Mouse (Mus musculus) heart, embryonic 16.5 days (tissue): ENCODE data around the gene Ank3. TPM values are rescaled to one million over a fixed set of nuclear protein-coding genes. Genes with fewer than 3 reads are reported as not detected.

ENCODE experiments used
- ATAC-seq: fragments of 200-750 bp; cut with Nextera tagmentation; replicated peaks from 2 replicates; pipeline ENCODE4 v1.8.0; 2017; ENCODE audit warnings: moderate number of reproducible peaks; ENCODE audit not compliant: insufficient read depth, low FRiP score; ENCODE audit errors: extremely low read depth
- H3K27ac ChIP-seq: fragments of 300-500 bp; sonication (generic); 2 replicates; pipeline ENCODE4 v1.5.1; 2014; ENCODE audit warnings: mild to moderate bottlenecking, low read length, control low read depth, moderate library complexity
- H3K27me3 ChIP-seq: fragments of 300-500 bp; sonication (generic); 2 replicates; pipeline ENCODE4 v1.6.1; 2014; ENCODE audit warnings: low read length, mixed read lengths; ENCODE audit not compliant: control insufficient read depth, insufficient read depth
- H3K36me3 ChIP-seq: fragments of 300-500 bp; sonication (generic); 2 replicates; pipeline ENCODE4 v1.6.1; 2014; ENCODE audit not compliant: control insufficient read depth, insufficient read depth
- H3K4me1 ChIP-seq: fragments of 300-500 bp; sonication (generic); 2 replicates; pipeline ENCODE4 v1.6.1; 2014; ENCODE audit warnings: low read length, mixed read lengths; ENCODE audit not compliant: control insufficient read depth, insufficient read depth
- H3K4me2 ChIP-seq: fragments of 300-500 bp; sonication (generic); 2 replicates; pipeline ENCODE4 v1.6.1; 2014; ENCODE audit warnings: low read depth, mild to moderate bottlenecking, control low read depth, low read length
- H3K4me3 ChIP-seq: fragments of 300-500 bp; sonication (generic); 2 replicates; pipeline ENCODE4 v1.5.1; 2014; ENCODE audit warnings: mild to moderate bottlenecking, control low read depth, low read length
- H3K9ac ChIP-seq: fragments of 300-500 bp; sonication (generic); 2 replicates; pipeline ENCODE4 v1.6.1; 2014; ENCODE audit warnings: low read length, control low read depth
- H3K9me3 ChIP-seq: fragments of 300-500 bp; sonication (generic); replicated peaks from 2 replicates; pipeline ENCODE4 v1.6.1; 2016; ENCODE audit warnings: low read length; ENCODE audit not compliant: control insufficient read depth
- WGBS: fragments of 180-500 bp; shearing (Covaris S2); extraction: QIAGEN DNeasy Blood & Tissue Kit; methylation state at CpG from one replicate; pipeline ENCODE4 v1.1.7; 2014; 5-methylcytosine and 5-hydroxymethylcytosine counted together
- polyA plus RNA-seq: library from polyadenylated mRNA; unstranded; fragments of >200 nt; fragmentation: Nextera tagmentation; extraction: Ambion mirVana; gene quantifications from 2 replicates; pipeline ENCODE4 v1.2.1, GENCODE M21; 2015

Gene Ank3
- polyA plus RNA-seq, 1 experiment from 2014 or later = 33.2 TPM

- Histone ChIP-seq H3K4me2 (peak overlapping the region; percentile 65), H3K4me1 (peaks cover 31% of the 10 kb centered on the region)
Observed at GRCm38 (mm10) chr10:69926158-69926882, 527.7 kb downstream of the Ank3 start.

GRCm38 (mm10) chr10:69927012-69927411 lies 528.4 kb downstream of the Ank3 start:
- H3K4me3 ChIP-seq = peak overlapping the region; percentile 47
- no peaks in the 10 kb centered on the region for H3K36me3 ChIP-seq
- no peaks in the 10 kb centered on the region for H3K27me3 ChIP-seq
- no peaks in the 10 kb centered on the region for H3K9me3 ChIP-seq
- WGBS = 27% methylated on average over 9 of the region's 9 CpGs
- peak overlapping the region; percentile 65 for H3K4me2 ChIP-seq
- H3K9ac ChIP-seq = no peak overlapping the region
- peaks cover 31% of the 10 kb centered on the region for H3K4me1 ChIP-seq
- 0 out of 2 replicates have a peak overlapping the region, but pooled peaks have one; percentile 20 for H3K27ac ChIP-seq
- no peak for ATAC-seq

More at GRCm38 (mm10) chr10:69926158-69926882, 527.7 kb downstream of the Ank3 start:
- no peak for ATAC-seq
- Histone ChIP-seq H3K27me3 (no peaks in the 10 kb centered on the region), H3K4me3 (peak overlapping the region; percentile 47), H3K9me3 (no peaks in the 10 kb centered on the region), H3K9ac (peak overlapping the region; percentile 12; the same call in 1 of the 2 replicates), H3K27ac (peak overlapping the region; percentile 89), H3K36me3 (no peaks in the 10 kb centered on the region)
- WGBS = 11% methylated on average over 11 of the region's 11 CpGs

GRCm38 (mm10) chr10:69928358-69928757 lies 529.8 kb downstream of the Ank3 start:
- Histone ChIP-seq H3K4me1 (peaks cover 28% of the 10 kb centered on the region), H3K27ac (no peak overlapping the region), H3K4me2 (no peak overlapping the region), H3K27me3 (no peaks in the 10 kb centered on the region), H3K9me3 (no peaks in the 10 kb centered on the region), H3K36me3 (0 out of 2 replicates have a peak, but pooled peaks cover 5% of the 10 kb centered on the region), H3K9ac (no peak overlapping the region), H3K4me3 (no peak overlapping the region)
- ATAC-seq = no peak
- 76% methylated on average over 7 of the region's 7 CpGs for WGBS

- Histone ChIP-seq H3K4me2 (no peak overlapping the region), H3K27ac (no peak overlapping the region), H3K27me3 (no peaks in the 10 kb centered on the region), H3K4me3 (no peak overlapping the region), H3K9me3 (no peaks in the 10 kb centered on the region), H3K4me1 (peaks cover 13% of the 10 kb centered on the region), H3K9ac (no peak overlapping the region), H3K36me3 (0 out of 2 replicates have a peak, but pooled peaks cover 8% of the 10 kb centered on the region)
- WGBS = 88% methylated on average over 8 of the region's 8 CpGs
- no peak for ATAC-seq
Observed at GRCm38 (mm10) chr10:69930503-69930902, 531.9 kb downstream of the Ank3 start.

GRCm38 (mm10) chr10:69936443-69937067 lies 538.0 kb downstream of the Ank3 start:
- H3K36me3 ChIP-seq = peaks cover 15% of the 10 kb centered on the region; the same call in 1 of the 2 replicates
- H3K4me3 ChIP-seq = no peak overlapping the region
- H3K9me3 ChIP-seq = no peaks in the 10 kb centered on the region
- H3K27me3 ChIP-seq = no peaks in the 10 kb centered on the region
- no peak for ATAC-seq
- WGBS = 83% methylated on average over 5 of the region's 5 CpGs
- no peak overlapping the region for H3K27ac ChIP-seq
- no peaks in the 10 kb centered on the region for H3K4me1 ChIP-seq
- H3K9ac ChIP-seq = no peak overlapping the region
- H3K4me2 ChIP-seq = no peak overlapping the region

GRCm38 (mm10) chr10:69937291-69937921 lies 538.8 kb downstream of the Ank3 start:
- Histone ChIP-seq H3K27me3 (no peaks in the 10 kb centered on the region), H3K4me2 (no peak overlapping the region), H3K36me3 (peaks cover 15% of the 10 kb centered on the region; the same call in 1 of the 2 replicates), H3K4me3 (no peak overlapping the region), H3K27ac (no peak overlapping the region), H3K9me3 (no peaks in the 10 kb centered on the region), H3K4me1 (no peaks in the 10 kb centered on the region), H3K9ac (no peak overlapping the region)
- 81% methylated on average over 7 of the region's 7 CpGs for WGBS
- no peak for ATAC-seq

GRCm38 (mm10) chr10:69939144-69939543 lies 540.6 kb downstream of the Ank3 start:
- Histone ChIP-seq H3K36me3 (peaks cover 10% of the 10 kb centered on the region; the same call in 1 of the 2 replicates), H3K27me3 (no peaks in the 10 kb centered on the region), H3K9me3 (no peaks in the 10 kb centered on the region), H3K9ac (no peak overlapping the region), H3K27ac (no peak overlapping the region), H3K4me2 (no peak overlapping the region), H3K4me1 (peaks cover 1% of the 10 kb centered on the region), H3K4me3 (no peak overlapping the region)
- WGBS = 83% methylated on average over 7 of the region's 7 CpGs
- no peak for ATAC-seq

GRCm38 (mm10) chr10:69939966-69940365 lies 541.4 kb downstream of the Ank3 start:
- no peaks in the 10 kb centered on the region for H3K27me3 ChIP-seq
- ATAC-seq = no peak
- 69% methylated on average over 7 of the region's 7 CpGs for WGBS
- peaks cover 10% of the 10 kb centered on the region for H3K4me1 ChIP-seq
- H3K4me2 ChIP-seq = no peak overlapping the region
- H3K36me3 ChIP-seq = peaks cover 7% of the 10 kb centered on the region; the same call in 1 of the 2 replicates
- no peaks in the 10 kb centered on the region for H3K9me3 ChIP-seq
- H3K9ac ChIP-seq = no peak overlapping the region
- no peak overlapping the region for H3K27ac ChIP-seq
- H3K4me3 ChIP-seq = no peak overlapping the region

- peaks cover 15% of the 10 kb centered on the region for H3K4me1 ChIP-seq
- no peak for ATAC-seq
- H3K27ac ChIP-seq = no peak overlapping the region
- peaks cover 7% of the 10 kb centered on the region; the same call in 1 of the 2 replicates for H3K36me3 ChIP-seq
- WGBS = 91% methylated on average over 7 of the region's 7 CpGs
- H3K9ac ChIP-seq = no peak overlapping the region
- H3K4me2 ChIP-seq = no peak overlapping the region
- H3K27me3 ChIP-seq = no peaks in the 10 kb centered on the region
- H3K4me3 ChIP-seq = no peak overlapping the region
- H3K9me3 ChIP-seq = no peaks in the 10 kb centered on the region
Observed at GRCm38 (mm10) chr10:69941001-69941400, 542.4 kb downstream of the Ank3 start.
